Mouse (Mus musculus): Measurements from ENCODE around the gene Tcea3. TPM values are rescaled to one million over a fixed set of nuclear protein-coding genes. Genes with fewer than 3 reads are reported as not detected.

Tcea3 gene
- polyA plus RNA-seq, 1 experiment = 50.8 TPM

DNA sequence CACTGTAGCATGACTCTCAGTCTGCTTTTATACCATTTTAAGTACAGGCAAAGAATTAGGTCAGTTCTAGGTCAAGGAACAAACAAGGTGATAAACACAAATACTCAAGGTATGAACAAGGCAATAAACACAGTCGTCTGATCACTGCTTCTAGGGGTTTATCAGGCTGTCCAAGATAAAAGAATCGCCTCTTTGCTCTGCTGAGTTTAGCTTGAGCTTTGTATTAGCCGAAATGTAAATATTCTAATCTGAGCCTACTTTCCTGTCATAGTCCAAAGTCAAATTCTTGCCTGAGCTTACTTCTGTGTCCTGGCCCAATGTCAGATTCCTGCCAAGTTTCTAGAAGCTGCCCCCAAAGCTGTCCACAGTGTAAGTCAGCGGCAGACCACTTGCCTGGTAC, 54.9 kb downstream of the Tcea3 start:
- Histone ChIP-seq H3K4me3 (ENCODE audit: insufficient read depth, low read depth, low read length) (no peak overlapping the region), H3K27me3 (replicated peaks; ENCODE audit: control insufficient read depth, insufficient read depth, low read length) (no peaks in the 10 kb centered on the region), H3K4me1 (ENCODE audit: control insufficient read depth, insufficient read depth, low read length) (no peaks in the 10 kb centered on the region), H3K36me3 (ENCODE audit: control insufficient read depth, insufficient read depth, low read length) (no peaks in the 10 kb centered on the region), H3K27ac (ENCODE audit: insufficient read depth, low read depth, low read length) (no peak overlapping the region)
- DNase-seq = peak; percentile 15
- whole genome bisulfite sequencing = 46% methylated on average over 4 of the region's 4 CpGs
- TF ChIP-seq CTCF (conservative IDR thresholded peaks at IDR 0.05; ENCODE audit: insufficient read depth, insufficient read length, low read depth, low read length) (no peak), POLR2A (IDR thresholded peaks at IDR 0.05; ENCODE audit: low read depth, low read length) (no peak)

DNA sequence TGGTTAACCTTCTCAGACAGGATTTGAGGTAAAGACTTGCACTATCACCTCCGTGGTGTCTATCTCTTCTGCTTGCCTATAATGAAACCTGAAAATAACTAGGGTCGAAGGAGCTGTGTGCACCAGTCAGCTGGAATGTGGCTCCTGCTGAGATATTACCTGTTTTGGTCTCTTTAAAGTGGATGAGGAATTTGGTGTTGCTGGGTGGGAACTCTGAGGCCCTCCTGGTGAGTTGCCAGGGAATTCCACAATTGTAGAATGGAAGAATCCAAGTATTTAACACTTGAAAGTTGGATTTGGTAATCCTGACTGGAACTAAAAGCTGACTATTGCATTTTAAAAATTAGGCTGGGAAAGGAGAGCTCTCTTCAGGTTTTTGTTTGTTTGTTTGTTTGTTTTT, 56.7 kb downstream of the Tcea3 start:
- Histone ChIP-seq H3K4me1 (ENCODE audit: control insufficient read depth, insufficient read depth, low read length) (no peaks in the 10 kb centered on the region), H3K4me3 (ENCODE audit: insufficient read depth, low read depth, low read length) (no peak overlapping the region), H3K27me3 (replicated peaks; ENCODE audit: control insufficient read depth, insufficient read depth, low read length) (no peaks in the 10 kb centered on the region), H3K27ac (ENCODE audit: insufficient read depth, low read depth, low read length) (peak overlapping the region; percentile 59; the same call in 1 of the 2 replicates), H3K36me3 (ENCODE audit: control insufficient read depth, insufficient read depth, low read length) (no peaks in the 10 kb centered on the region)
- 24% methylated on average over 2 of the region's 2 CpGs for WGBS
- DNase-seq = peak; percentile 63
- TF ChIP-seq POLR2A (IDR thresholded peaks at IDR 0.05; ENCODE audit: low read depth, low read length) (no peak), CTCF (conservative IDR thresholded peaks at IDR 0.05; ENCODE audit: insufficient read depth, insufficient read length, low read depth, low read length) (no peak)

DNA sequence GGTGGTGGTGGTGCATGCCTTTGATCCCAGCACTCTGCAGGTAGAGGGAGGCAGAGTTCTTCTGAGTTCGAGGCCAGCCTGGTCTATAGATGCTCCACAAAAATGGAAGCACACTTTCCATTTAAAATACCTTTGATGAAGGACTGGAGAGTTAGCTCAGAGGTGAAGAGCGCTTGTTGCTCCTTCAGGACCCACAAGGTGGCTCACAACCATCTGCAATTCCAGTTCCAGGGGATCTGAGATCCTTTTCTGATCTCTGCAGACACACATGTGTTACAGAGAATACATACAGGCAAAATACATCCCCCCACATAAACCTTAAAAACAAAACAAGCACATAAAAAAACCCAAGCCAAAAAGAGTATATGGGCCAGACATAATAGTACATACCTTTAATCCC, 60.8 kb downstream of the Tcea3 start:
- WGBS = 73% methylated on average over 2 of the region's 2 CpGs
- TF ChIP-seq CTCF (conservative IDR thresholded peaks at IDR 0.05; ENCODE audit: insufficient read depth, insufficient read length, low read depth, low read length) (no peak), POLR2A (IDR thresholded peaks at IDR 0.05; ENCODE audit: low read depth, low read length) (no peak)
- Histone ChIP-seq H3K4me3 (ENCODE audit: insufficient read depth, low read depth, low read length) (no peak overlapping the region), H3K36me3 (ENCODE audit: control insufficient read depth, insufficient read depth, low read length) (no peaks in the 10 kb centered on the region), H3K27me3 (replicated peaks; ENCODE audit: control insufficient read depth, insufficient read depth, low read length) (no peaks in the 10 kb centered on the region), H3K4me1 (ENCODE audit: control insufficient read depth, insufficient read depth, low read length) (peaks cover 5% of the 10 kb centered on the region; the same call in 1 of the 2 replicates), H3K27ac (ENCODE audit: insufficient read depth, low read depth, low read length) (no peak overlapping the region)
- DNase-seq = no peak

DNA sequence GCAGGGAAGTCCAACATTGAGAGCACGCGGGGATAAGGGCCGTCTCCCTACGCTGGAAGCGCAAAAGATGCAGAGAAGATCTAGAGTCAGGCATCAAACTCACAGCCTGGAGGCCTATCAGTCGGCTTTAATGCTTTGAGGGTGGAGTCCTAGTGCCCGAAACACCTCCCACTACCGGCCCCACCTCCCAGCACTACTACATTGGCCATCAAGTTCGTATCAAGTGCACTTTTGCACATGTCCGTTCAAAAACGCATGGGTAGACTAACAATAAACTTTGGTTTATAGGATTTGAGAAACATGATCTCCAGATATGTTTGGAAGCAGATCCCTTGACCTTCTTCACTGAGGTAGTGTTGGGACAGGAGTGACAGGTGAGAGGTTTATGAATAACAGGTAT, 62.3 kb downstream of the Tcea3 start:
- WGBS = 1% methylated on average over 11 of the region's 11 CpGs
- Histone ChIP-seq H3K4me1 (ENCODE audit: control insufficient read depth, insufficient read depth, low read length) (peaks cover 5% of the 10 kb centered on the region; the same call in 1 of the 2 replicates), H3K36me3 (ENCODE audit: control insufficient read depth, insufficient read depth, low read length) (no peaks in the 10 kb centered on the region), H3K27ac (ENCODE audit: insufficient read depth, low read depth, low read length) (peak overlapping the region; percentile 73), H3K4me3 (ENCODE audit: insufficient read depth, low read depth, low read length) (peak overlapping the region; percentile 86), H3K27me3 (replicated peaks; ENCODE audit: control insufficient read depth, insufficient read depth, low read length) (no peaks in the 10 kb centered on the region)
- DNase-seq = peak; percentile 77
- TF ChIP-seq CTCF (conservative IDR thresholded peaks at IDR 0.05; ENCODE audit: insufficient read depth, insufficient read length, low read depth, low read length) (no peak), POLR2A (IDR thresholded peaks at IDR 0.05; ENCODE audit: low read depth, low read length) (no peak)

DNA sequence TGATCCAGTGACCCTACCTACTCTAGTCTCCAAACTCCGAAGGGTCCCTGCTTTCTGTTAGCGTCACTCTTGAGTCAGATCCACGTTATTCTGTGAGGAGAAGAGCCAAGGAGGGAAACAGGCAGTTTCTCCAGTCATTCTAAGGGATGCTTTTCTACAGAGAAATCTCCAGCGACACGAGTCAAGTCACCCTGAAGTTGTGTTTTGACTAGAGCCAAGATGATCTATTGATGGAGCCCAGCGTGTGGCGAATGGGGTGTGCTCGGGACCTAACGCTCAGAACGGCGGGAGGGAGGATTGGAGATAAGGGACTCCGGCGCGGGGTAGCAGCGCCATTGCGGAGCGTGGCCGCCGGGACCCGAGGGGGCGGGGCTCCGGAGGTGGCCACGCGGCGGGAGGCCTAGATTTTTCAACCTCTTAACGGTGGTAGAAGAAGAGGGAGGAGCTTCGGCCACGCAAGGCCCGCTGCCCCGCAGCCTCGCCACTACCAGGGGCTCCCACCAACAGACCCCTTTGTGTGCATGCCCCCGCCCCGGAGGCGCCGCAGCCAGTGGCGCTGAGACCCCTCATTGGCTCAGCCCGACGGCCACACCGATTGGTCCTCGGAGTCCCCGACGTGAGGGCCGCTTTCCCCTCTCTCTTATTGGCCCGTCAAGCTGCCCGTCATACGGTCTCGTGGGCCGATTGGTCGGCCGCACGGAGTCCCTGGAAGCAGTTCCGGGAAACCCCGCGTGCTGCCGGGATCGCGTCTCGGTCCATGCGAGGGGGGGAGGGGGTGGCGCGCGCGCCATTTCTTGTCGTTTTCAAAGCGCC, 62.9 kb downstream of the Tcea3 start, which contains the start of gene Hnrnpr:
Gene Hnrnpr (plus strand): TSS at position 714 of the 813 bp plus-strand sequence.
- DNase-seq = peak; percentile 100
- Histone ChIP-seq H3K4me1 (ENCODE audit: control insufficient read depth, insufficient read depth, low read length) (peaks cover 5% of the 10 kb centered on the region; the same call in 1 of the 2 replicates), H3K27me3 (replicated peaks; ENCODE audit: control insufficient read depth, insufficient read depth, low read length) (no peaks in the 10 kb centered on the region), H3K4me3 (ENCODE audit: insufficient read depth, low read depth, low read length) (peak within 1 kb of the TSS; percentile 88), H3K27ac (ENCODE audit: insufficient read depth, low read depth, low read length) (peak within 1 kb of the TSS; percentile 80), H3K36me3 (ENCODE audit: control insufficient read depth, insufficient read depth, low read length) (no peaks in the 10 kb centered on the region)
- TF ChIP-seq CTCF (conservative IDR thresholded peaks at IDR 0.05; ENCODE audit: insufficient read depth, insufficient read length, low read depth, low read length) = no peak
- peak; percentile 25 for TF ChIP-seq POLR2A (IDR thresholded peaks at IDR 0.05; ENCODE audit: low read depth, low read length)
- 1% methylated on average over 65 of the region's 65 CpGs for WGBS

DNA sequence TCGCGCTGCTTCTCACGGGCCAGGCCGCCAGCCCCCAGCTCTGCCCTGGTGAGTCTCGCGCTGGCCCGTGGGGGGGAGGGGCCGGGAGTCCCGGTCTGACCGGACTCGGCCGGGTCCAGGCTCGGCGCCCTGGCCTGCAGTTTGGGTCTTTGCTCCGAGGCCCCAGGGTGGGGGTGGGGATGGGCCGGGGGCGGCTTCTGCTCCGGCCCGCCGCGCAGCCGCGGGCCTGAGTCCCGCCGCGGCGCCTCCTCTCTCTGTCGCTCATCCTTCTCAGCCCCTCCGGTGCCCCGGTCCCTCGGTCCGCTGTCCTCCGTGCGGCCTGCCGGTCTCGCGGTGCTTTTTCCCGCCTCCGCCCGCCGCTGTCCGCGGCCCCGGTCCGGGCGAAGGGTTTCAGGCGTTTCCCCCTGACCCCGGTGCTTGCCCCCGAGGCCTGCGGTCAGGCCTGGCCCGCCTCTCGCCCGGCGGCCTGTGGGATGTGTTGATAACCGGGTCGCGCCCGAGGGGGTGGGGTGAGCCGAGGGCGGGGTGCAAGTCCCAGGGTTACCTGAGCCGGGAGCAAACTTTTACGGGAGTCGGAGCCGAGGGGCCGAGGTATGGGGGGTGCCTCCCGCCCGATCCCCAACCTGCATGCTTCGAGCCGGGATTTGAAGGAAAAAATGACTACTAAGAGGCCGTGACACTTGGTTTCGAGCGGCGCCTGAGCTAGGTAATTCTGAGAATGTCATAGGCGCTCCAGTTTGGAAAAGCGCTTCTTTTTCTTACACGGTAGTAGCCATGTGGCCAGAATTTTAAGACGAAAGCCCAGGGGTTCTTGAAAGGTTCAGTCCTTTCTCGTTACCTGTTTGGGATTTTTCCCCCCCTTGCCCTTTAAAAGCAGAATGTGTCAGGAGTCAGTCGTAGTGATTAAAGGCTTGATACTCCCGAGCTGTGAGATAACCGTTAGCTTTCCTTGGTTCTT, 63.8 kb downstream of the Tcea3 start:
- H3K27ac ChIP-seq (ENCODE audit: insufficient read depth, low read depth, low read length) = peak overlapping the region; percentile 80
- peaks cover 5% of the 10 kb centered on the region; the same call in 1 of the 2 replicates for H3K4me1 ChIP-seq (ENCODE audit: control insufficient read depth, insufficient read depth, low read length)
- WGBS = under 1% methylated on average over 77 of the region's 81 CpGs
- no peak for TF ChIP-seq POLR2A (IDR thresholded peaks at IDR 0.05; ENCODE audit: low read depth, low read length)
- no peak for TF ChIP-seq CTCF (conservative IDR thresholded peaks at IDR 0.05; ENCODE audit: insufficient read depth, insufficient read length, low read depth, low read length)
- peak; percentile 73 for DNase-seq
- peak overlapping the region; percentile 88 for H3K4me3 ChIP-seq (ENCODE audit: insufficient read depth, low read depth, low read length)
- H3K36me3 ChIP-seq (ENCODE audit: control insufficient read depth, insufficient read depth, low read length) = no peaks in the 10 kb centered on the region
- no peaks in the 10 kb centered on the region for H3K27me3 ChIP-seq (replicated peaks; ENCODE audit: control insufficient read depth, insufficient read depth, low read length)

Measured in kidney, adult 2 months (tissue).